Mouse (Mus musculus) ES-E14 (cell line): Measurements from ENCODE around the gene Flrt3.

Experiments used
- CHD2 ChIP-seq: IDR thresholded peaks from 2 replicates; pipeline ENCODE4 v1.6.1; 2014; ENCODE audit warnings: mild to moderate bottlenecking, low read depth, low read length, inconsistent platforms
- HCFC1 ChIP-seq: IDR thresholded peaks from 2 replicates; pipeline ENCODE4 v1.6.1; 2012; ENCODE audit warnings: low read length, inconsistent platforms, borderline replicate concordance; ENCODE audit not compliant: insufficient read depth
- MAFK ChIP-seq: IDR thresholded peaks from 2 replicates; pipeline ENCODE4 v1.6.1; 2014; ENCODE audit warnings: mild to moderate bottlenecking, low read depth, low read length, inconsistent platforms; ENCODE audit not compliant: insufficient read depth
- ZC3H11A ChIP-seq: IDR thresholded peaks from 2 replicates; pipeline ENCODE4 v1.6.1; 2012; ENCODE audit warnings: low read depth, mild to moderate bottlenecking, inconsistent platforms, low read length, borderline replicate concordance
- ZNF384 ChIP-seq: IDR thresholded peaks from 2 replicates; pipeline ENCODE4 v1.6.1; 2012; ENCODE audit warnings: low read depth, low read length, inconsistent platforms

GRCm38 (mm10) chr2:140670457-140670856, 812 bp downstream of the Flrt3 start:
- TF ChIP-seq ZNF384 (no peak), HCFC1 (no peak), MAFK (no peak), CHD2 (no peak), ZC3H11A (no peak)
